Comparison of ENCODE assay signal across 8 mouse cellular contexts in the genomic region with DNA sequence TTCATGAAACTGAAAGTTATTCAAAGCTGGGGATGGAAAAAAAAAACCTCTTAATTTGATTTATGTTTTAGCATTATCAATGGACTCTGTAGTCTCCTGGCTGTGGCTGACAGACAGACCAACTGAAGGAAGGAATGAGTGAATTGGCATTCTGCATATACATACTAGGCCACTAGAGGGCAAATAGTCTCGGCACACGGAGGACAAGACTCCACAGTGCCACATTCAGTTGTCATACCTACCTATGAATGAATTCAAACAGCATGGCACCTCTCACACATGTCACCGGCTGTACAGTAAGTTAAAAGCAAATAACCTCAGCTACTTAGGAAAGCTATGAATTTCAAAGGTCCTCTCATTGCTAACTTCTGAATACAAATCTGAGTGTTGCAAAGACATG.
DNase-seq lines count a peak whose midpoint lies in the region; ATAC-seq and TF ChIP-seq lines count a peak whose summit lies in the region.

No protein-coding gene starts in this region.

- H3K4me2 ChIP-seq in midbrain, embryonic 11.5 days, result no peak overlapping the region
- no peak overlapping the region for H3K4me2 ChIP-seq in midbrain, embryonic 15.5 days

- H3K27ac ChIP-seq in midbrain, embryonic 11.5 days (ENCODE audit: low read depth, low read length), result no peak overlapping the region
- H3K27ac ChIP-seq in midbrain, embryonic 15.5 days, result no peak overlapping the region
- no peak overlapping the region for H3K27ac ChIP-seq in bone marrow, adult 2 months (ENCODE audit: control insufficient read depth, insufficient read depth, low read depth, low read length, poor library complexity)

- no peak overlapping the region for H3K4me3 ChIP-seq in midbrain, embryonic 11.5 days (ENCODE audit: low read depth, low read length)
- H3K4me3 ChIP-seq in midbrain, embryonic 15.5 days, result no peak overlapping the region
- no peak overlapping the region for H3K4me3 ChIP-seq in bone marrow, adult 2 months (replicated peaks; ENCODE audit: control insufficient read depth, low read depth, low read length)

- H3K27me3 ChIP-seq in midbrain, embryonic 11.5 days (ENCODE audit: control insufficient read depth, insufficient read depth, low read length), result no peaks in the 10 kb centered on the region
- H3K27me3 ChIP-seq in midbrain, embryonic 15.5 days (replicated peaks), result no peaks in the 10 kb centered on the region

- 33% methylated on average over 3 of the region's 3 CpGs for whole genome bisulfite sequencing in midbrain, embryonic 11.5 days
- WGBS in midbrain, embryonic 15.5 days, result 20% methylated on average over 3 of the region's 3 CpGs
- 16% methylated on average over 3 of the region's 3 CpGs for WGBS in bone marrow, adult 2 months
- 17% methylated on average over 3 of the region's 3 CpGs for WGBS in large intestine, adult 2 months

- peak; percentile 30; the same call in 1 of the 2 replicates for TF ChIP-seq CTCF in bone marrow, adult 2 months (IDR thresholded peaks at IDR 0.05; ENCODE audit: control insufficient read depth, insufficient read depth, low read length)

- DNase-seq in frontal cortex, postnatal 36 days (ENCODE audit: low spot score in 2 of 2), result peak; percentile 3 to 24
- no peak for DNase-seq in frontal cortex, postnatal 25 days (ENCODE audit: low spot score in 2 of 2)
- peak; percentile 86 for DNase-seq in midbrain, embryonic 11.5 days (ENCODE audit: low spot score, missing footprints)
- peak; percentile 3 for DNase-seq in large intestine, adult 2 months (ENCODE audit: low read depth, low spot score)
- peak; percentile 47 for DNase-seq in thymus, postnatal 14 days

- no peak for TF ChIP-seq POLR2A in bone marrow, adult 2 months (IDR thresholded peaks at IDR 0.05; ENCODE audit: borderline replicate concordance, control insufficient read depth, low read depth, low read length)

- no peaks in the 10 kb centered on the region for H3K36me3 ChIP-seq in midbrain, embryonic 11.5 days (ENCODE audit: control insufficient read depth, insufficient read depth, low read length)
- no peaks in the 10 kb centered on the region for H3K36me3 ChIP-seq in midbrain, embryonic 15.5 days (replicated peaks)

- ATAC-seq in midbrain, embryonic 11.5 days (ENCODE audit: low FRiP score), result no peak
- ATAC-seq in midbrain, embryonic 15.5 days (replicated peaks), result no peak
- no peak for ATAC-seq in inflammation-experienced regulatory T-cells, adult 6 months

- no peak overlapping the region for H3K9ac ChIP-seq in midbrain, embryonic 11.5 days (ENCODE audit: low read length)
- H3K9ac ChIP-seq in midbrain, embryonic 15.5 days, result no peak overlapping the region

- no peaks in the 10 kb centered on the region for H3K9me3 ChIP-seq in midbrain, embryonic 11.5 days (ENCODE audit: control insufficient read depth, low read length)
- H3K9me3 ChIP-seq in midbrain, embryonic 15.5 days, result no peaks in the 10 kb centered on the region

- H3K4me1 ChIP-seq in midbrain, embryonic 11.5 days (ENCODE audit: control insufficient read depth, insufficient read depth, low read length), result no peaks in the 10 kb centered on the region
- H3K4me1 ChIP-seq in midbrain, embryonic 15.5 days, result no peaks in the 10 kb centered on the region
- H3K4me1 ChIP-seq in bone marrow, adult 2 months (ENCODE audit: control insufficient read depth, insufficient read depth, low read length), result no peaks in the 10 kb centered on the region

Comparison
In these comparisons a context has a peak if more than half of its experiments do, and no peak if none do; other contexts are left out.
1. DNase-seq: peak in frontal cortex, postnatal 36 days (2 of 2), midbrain, embryonic 11.5 days (single experiment), large intestine, adult 2 months (single experiment) and thymus, postnatal 14 days (single experiment); none in frontal cortex, postnatal 25 days (0 of 2).